Mouse (Mus musculus): ENCODE measurements around the gene Arl13b. TPM values are rescaled to one million over a fixed set of nuclear protein-coding genes. Genes with fewer than 3 reads are reported as not detected.

The Arl13b gene
- polyA plus RNA-seq, 1 experiment from 2014 or later, result 11.4 TPM

DNA sequence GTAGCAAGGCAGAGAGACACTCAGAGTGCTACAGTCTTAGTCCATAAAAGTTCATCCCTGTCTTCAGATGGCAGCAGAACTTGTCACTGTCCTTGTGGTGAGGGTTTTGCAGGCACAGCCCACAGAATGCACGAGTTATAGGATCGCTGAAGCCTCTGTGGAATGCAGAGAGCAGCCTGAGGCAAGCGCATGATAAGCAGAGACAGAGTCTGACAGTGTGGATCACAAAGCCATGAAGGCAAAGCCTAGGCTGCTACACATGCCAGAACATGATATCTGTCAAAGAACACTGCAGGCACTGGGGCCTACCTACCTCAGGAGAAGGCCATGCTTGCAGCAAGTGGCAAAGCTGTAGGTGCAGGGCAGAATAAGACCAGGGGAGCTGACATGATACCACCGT is 47.4 kb downstream of the Arl13b start:
- 87% methylated on average over 4 of the region's 4 CpGs for WGBS
- H3K4me3 ChIP-seq (ENCODE audit: low read length), result no peak overlapping the region
- H3K9me3 ChIP-seq (ENCODE audit: control insufficient read depth, low read length), result no peaks in the 10 kb centered on the region
- H3K4me1 ChIP-seq (ENCODE audit: control insufficient read depth, insufficient read depth, low read length), result no peaks in the 10 kb centered on the region
- H3K36me3 ChIP-seq (ENCODE audit: control insufficient read depth, insufficient read depth, low read length), result no peaks in the 10 kb centered on the region
- H3K9ac ChIP-seq (ENCODE audit: low read depth, low read length), result no peak overlapping the region
- H3K27me3 ChIP-seq (replicated peaks; ENCODE audit: control insufficient read depth, insufficient read depth, low read length), result no peaks in the 10 kb centered on the region
- no peak overlapping the region for H3K4me2 ChIP-seq (ENCODE audit: low read depth, low read length)
- no peak overlapping the region for H3K27ac ChIP-seq (ENCODE audit: low read length)
- ATAC-seq, result no peak

DNA sequence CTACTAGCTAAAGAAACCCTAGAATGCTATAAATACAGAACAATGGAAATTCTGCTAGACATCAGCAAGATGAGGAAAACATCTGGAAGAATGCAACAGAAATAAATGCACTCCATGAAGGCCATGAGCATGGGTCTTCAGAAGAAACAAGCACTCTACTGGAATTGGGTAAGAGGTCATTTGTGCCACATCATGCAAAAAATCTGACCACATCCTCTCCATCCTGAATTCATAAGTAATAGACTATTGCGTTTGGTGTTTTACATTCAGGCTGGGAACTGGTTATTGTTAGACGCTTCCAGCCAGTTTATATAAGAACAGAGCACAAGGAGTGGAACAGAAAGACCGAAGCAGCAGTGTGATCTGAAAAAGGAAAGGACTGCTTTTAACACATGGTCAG is 48.0 kb downstream of the Arl13b start:
- Histone ChIP-seq H3K4me3 (ENCODE audit: low read length) (no peak overlapping the region), H3K9me3 (ENCODE audit: control insufficient read depth, low read length) (no peaks in the 10 kb centered on the region), H3K27ac (ENCODE audit: low read length) (no peak overlapping the region), H3K4me2 (ENCODE audit: low read depth, low read length) (no peak overlapping the region), H3K36me3 (ENCODE audit: control insufficient read depth, insufficient read depth, low read length) (no peaks in the 10 kb centered on the region), H3K9ac (ENCODE audit: low read depth, low read length) (no peak overlapping the region), H3K4me1 (ENCODE audit: control insufficient read depth, insufficient read depth, low read length) (no peaks in the 10 kb centered on the region), H3K27me3 (replicated peaks; ENCODE audit: control insufficient read depth, insufficient read depth, low read length) (no peaks in the 10 kb centered on the region)
- ATAC-seq, result no peak
- 91% methylated on average over 3 of the region's 3 CpGs for WGBS

DNA sequence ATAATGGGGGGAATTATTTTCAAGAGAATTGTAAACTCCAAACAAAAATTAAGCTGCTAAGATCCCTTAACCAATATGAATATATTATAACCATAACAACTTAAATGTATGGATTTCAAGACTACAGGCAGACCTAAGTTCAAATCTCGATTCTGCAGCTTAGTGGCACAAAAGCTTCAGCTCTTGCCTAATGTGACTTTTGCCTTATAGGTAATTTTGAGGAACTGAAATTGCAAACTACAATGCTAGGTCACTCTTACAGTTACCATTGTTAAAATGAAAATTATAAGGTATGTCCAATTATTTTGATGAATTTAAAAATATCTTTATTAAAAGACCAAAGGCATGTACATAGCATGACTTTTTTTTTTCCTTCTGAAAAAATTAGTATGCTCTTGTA is 50.2 kb downstream of the Arl13b start:
- Histone ChIP-seq H3K27me3 (replicated peaks; ENCODE audit: control insufficient read depth, insufficient read depth, low read length) (no peaks in the 10 kb centered on the region), H3K36me3 (ENCODE audit: control insufficient read depth, insufficient read depth, low read length) (no peaks in the 10 kb centered on the region), H3K4me3 (ENCODE audit: low read length) (no peak overlapping the region), H3K9ac (ENCODE audit: low read depth, low read length) (no peak overlapping the region), H3K27ac (ENCODE audit: low read length) (no peak overlapping the region), H3K4me2 (ENCODE audit: low read depth, low read length) (no peak overlapping the region), H3K9me3 (ENCODE audit: control insufficient read depth, low read length) (no peaks in the 10 kb centered on the region), H3K4me1 (ENCODE audit: control insufficient read depth, insufficient read depth, low read length) (no peaks in the 10 kb centered on the region)
- 70% methylated on average over 1 of the region's 1 CpGs for WGBS
- no peak for ATAC-seq

DNA sequence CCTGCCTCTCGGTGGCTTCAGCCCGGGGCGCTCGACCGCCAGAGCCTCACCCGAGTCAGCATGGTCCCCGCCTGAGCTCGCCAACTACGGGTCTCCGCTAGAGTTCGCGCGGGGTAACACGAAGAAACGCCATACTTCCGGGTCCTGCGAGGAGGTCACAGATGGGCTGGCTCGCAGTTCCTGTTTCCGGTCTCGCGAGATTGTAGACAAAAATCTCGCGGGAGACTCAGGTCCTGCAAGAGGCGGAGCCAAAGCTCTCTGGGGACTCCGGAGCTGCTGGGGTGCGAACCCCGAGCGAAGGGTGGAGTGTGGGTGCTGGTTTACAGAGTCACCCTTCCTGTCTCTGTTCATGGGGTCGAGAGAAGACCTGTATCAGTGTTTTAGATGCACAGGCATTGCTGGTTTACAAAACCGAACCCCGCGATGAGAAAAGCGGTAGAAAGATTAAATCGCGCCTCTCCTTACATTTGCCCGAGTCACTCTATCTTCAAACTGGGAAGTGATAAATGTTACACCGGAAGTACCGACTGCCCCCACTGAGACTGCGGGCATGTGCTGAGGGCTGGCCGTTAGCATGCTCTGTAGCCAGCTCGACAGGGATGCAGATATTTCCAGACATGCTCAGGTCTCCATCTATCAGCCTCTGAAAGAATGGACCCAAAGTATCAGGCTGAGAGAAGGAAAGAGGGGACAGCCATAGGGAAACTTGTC is 60.1 kb downstream of the Arl13b start, which contains the start of gene Nsun3:
Gene Nsun3, minus strand, starts transcription at position 198 of the 711 bp plus-strand sequence.
- peaks cover 7% of the 10 kb centered on the region for H3K4me1 ChIP-seq (ENCODE audit: control insufficient read depth, insufficient read depth, low read length)
- no peaks in the 10 kb centered on the region for H3K36me3 ChIP-seq (ENCODE audit: control insufficient read depth, insufficient read depth, low read length)
- peak within 1 kb of the TSS; percentile 73 for H3K4me2 ChIP-seq (ENCODE audit: low read depth, low read length)
- H3K27me3 ChIP-seq (replicated peaks; ENCODE audit: control insufficient read depth, insufficient read depth, low read length), result no peaks in the 10 kb centered on the region
- peak within 1 kb of the TSS; percentile 80 for H3K9ac ChIP-seq (ENCODE audit: low read depth, low read length)
- ATAC-seq, result peak; percentile 99
- WGBS, result 1% methylated on average over 41 of the region's 41 CpGs
- H3K9me3 ChIP-seq (ENCODE audit: control insufficient read depth, low read length), result no peaks in the 10 kb centered on the region
- H3K4me3 ChIP-seq (ENCODE audit: low read length), result peak within 1 kb of the TSS; percentile 61
- peak within 1 kb of the TSS; percentile 83 for H3K27ac ChIP-seq (ENCODE audit: low read length)

DNA sequence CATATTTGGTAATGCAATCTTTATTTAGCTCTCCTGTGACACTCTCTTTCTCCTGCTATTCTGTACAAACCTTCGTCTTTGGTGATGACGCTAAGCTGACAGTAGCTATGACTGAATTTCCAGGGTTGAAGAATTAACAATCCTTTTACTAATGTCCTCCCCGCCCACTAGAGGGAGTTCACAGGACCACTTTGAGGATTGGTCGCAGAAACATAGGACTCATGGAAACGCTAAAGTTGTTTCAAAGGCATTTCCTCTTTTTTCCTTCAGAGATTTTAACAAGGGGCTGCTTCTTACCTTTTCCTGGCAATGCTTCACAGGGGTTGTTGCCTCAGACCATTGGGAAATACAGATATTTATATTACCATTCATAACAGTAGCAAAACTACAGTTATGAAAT is 64.6 kb downstream of the Arl13b start:
- no peak for ATAC-seq
- Histone ChIP-seq H3K9ac (ENCODE audit: low read depth, low read length) (no peak overlapping the region), H3K27ac (ENCODE audit: low read length) (no peak overlapping the region), H3K4me2 (ENCODE audit: low read depth, low read length) (no peak overlapping the region), H3K4me3 (ENCODE audit: low read length) (no peak overlapping the region), H3K36me3 (ENCODE audit: control insufficient read depth, insufficient read depth, low read length) (no peaks in the 10 kb centered on the region), H3K27me3 (replicated peaks; ENCODE audit: control insufficient read depth, insufficient read depth, low read length) (no peaks in the 10 kb centered on the region), H3K9me3 (ENCODE audit: control insufficient read depth, low read length) (no peaks in the 10 kb centered on the region), H3K4me1 (ENCODE audit: control insufficient read depth, insufficient read depth, low read length) (peaks cover 7% of the 10 kb centered on the region)
- WGBS, result 52% methylated on average over 5 of the region's 5 CpGs

DNA sequence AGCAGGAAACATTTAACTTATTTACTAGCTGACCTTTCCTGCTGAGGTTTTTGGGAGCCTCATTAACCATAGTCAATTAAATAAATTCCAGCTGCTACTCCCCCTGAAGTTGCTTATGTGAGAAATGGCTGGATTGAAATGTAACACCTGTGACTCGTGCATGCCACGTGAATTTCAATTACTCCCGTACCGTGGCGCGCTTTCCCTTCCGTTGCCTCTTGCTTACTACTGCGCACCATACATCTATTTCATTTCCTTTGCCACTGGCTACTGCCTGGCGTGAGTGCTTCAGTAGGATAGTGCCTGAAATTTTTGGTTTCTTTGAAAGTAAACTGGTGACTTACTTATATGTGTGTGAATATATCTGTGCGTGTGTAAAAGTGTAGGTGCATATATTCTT is 68.6 kb downstream of the Arl13b start:
- no peak overlapping the region for H3K4me3 ChIP-seq (ENCODE audit: low read length)
- H3K36me3 ChIP-seq (ENCODE audit: control insufficient read depth, insufficient read depth, low read length), result no peaks in the 10 kb centered on the region
- no peak overlapping the region for H3K9ac ChIP-seq (ENCODE audit: low read depth, low read length)
- H3K4me1 ChIP-seq (ENCODE audit: control insufficient read depth, insufficient read depth, low read length), result no peaks in the 10 kb centered on the region
- no peak overlapping the region for H3K4me2 ChIP-seq (ENCODE audit: low read depth, low read length)
- H3K27ac ChIP-seq (ENCODE audit: low read length), result no peak overlapping the region
- no peaks in the 10 kb centered on the region for H3K9me3 ChIP-seq (ENCODE audit: control insufficient read depth, low read length)
- WGBS, result 82% methylated on average over 10 of the region's 10 CpGs
- H3K27me3 ChIP-seq (replicated peaks; ENCODE audit: control insufficient read depth, insufficient read depth, low read length), result no peaks in the 10 kb centered on the region
- ATAC-seq, result no peak

DNA sequence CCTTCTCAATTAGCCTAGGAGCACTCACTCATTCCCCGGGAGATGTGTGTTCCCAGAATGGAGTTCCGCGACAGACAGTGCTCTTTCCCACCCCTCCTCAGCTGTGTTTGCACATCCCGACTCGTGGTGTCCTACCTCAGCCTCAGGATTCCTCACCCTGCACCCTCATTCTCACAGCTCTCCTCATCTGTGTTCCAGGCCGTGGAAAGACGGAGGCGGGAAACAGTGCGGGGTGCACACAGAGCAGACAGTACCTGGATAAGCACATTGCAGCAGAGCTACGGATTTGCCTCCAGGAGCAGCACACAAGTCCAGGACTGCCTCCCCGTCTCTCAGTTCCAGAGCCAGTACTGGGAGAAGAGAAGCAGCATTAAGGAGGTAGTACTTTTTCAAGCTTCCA is 70.8 kb downstream of the Arl13b start:
- WGBS, result 80% methylated on average over 11 of the region's 11 CpGs
- no peaks in the 10 kb centered on the region for H3K9me3 ChIP-seq (ENCODE audit: control insufficient read depth, low read length)
- H3K27ac ChIP-seq (ENCODE audit: low read length), result no peak overlapping the region
- no peaks in the 10 kb centered on the region for H3K4me1 ChIP-seq (ENCODE audit: control insufficient read depth, insufficient read depth, low read length)
- no peaks in the 10 kb centered on the region for H3K36me3 ChIP-seq (ENCODE audit: control insufficient read depth, insufficient read depth, low read length)
- no peaks in the 10 kb centered on the region for H3K27me3 ChIP-seq (replicated peaks; ENCODE audit: control insufficient read depth, insufficient read depth, low read length)
- H3K9ac ChIP-seq (ENCODE audit: low read depth, low read length), result no peak overlapping the region
- H3K4me2 ChIP-seq (ENCODE audit: low read depth, low read length), result no peak overlapping the region
- H3K4me3 ChIP-seq (ENCODE audit: low read length), result no peak overlapping the region
- no peak for ATAC-seq

DNA sequence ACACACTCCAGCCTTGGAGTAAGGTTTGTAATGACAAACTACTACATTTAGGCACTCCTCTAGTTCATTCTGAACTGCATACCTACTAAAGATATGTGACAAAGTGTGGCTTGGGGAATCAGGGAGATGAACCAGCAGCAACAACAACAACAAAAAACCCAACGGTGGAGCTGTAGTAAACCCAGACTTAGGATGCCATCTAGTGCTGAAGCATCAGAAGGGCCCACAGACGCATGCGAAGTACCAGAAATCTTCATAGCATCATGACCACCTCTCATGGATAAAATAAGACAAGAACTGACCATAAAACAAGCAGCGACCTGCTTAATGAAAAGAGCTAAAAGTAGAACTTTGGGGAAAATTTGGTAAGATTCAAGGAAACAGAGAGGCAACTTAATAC is 73.4 kb downstream of the Arl13b start:
- Histone ChIP-seq H3K4me2 (ENCODE audit: low read depth, low read length) (no peak overlapping the region), H3K27me3 (replicated peaks; ENCODE audit: control insufficient read depth, insufficient read depth, low read length) (no peaks in the 10 kb centered on the region), H3K36me3 (ENCODE audit: control insufficient read depth, insufficient read depth, low read length) (no peaks in the 10 kb centered on the region), H3K4me3 (ENCODE audit: low read length) (no peak overlapping the region), H3K27ac (ENCODE audit: low read length) (no peak overlapping the region), H3K4me1 (ENCODE audit: control insufficient read depth, insufficient read depth, low read length) (no peaks in the 10 kb centered on the region), H3K9me3 (ENCODE audit: control insufficient read depth, low read length) (no peaks in the 10 kb centered on the region), H3K9ac (ENCODE audit: low read depth, low read length) (no peak overlapping the region)
- 81% methylated on average over 4 of the region's 4 CpGs for WGBS
- no peak for ATAC-seq

DNA sequence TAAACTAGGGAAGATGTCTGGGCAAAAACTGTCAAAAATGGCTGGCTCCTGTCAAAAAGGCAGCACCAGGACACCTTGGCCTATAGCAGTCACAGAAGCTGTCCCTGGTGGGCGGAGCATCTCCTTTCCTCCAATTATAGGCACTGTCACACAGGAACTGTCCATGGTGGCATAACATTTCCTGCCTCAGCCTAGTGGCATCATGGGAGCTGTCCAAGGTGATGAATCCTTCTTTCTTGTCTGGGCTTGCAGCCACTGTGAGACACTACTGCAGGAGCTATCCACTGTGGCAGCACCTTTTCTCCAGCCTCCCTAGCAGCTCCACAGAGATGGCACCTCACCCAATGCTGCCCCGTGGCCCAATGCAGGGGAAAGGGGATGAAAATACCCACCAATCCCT is 88.5 kb downstream of the Arl13b start:
- Histone ChIP-seq H3K4me3 (ENCODE audit: low read length) (no peak overlapping the region), H3K27ac (ENCODE audit: low read length) (no peak overlapping the region), H3K4me2 (ENCODE audit: low read depth, low read length) (no peak overlapping the region), H3K9ac (ENCODE audit: low read depth, low read length) (no peak overlapping the region), H3K27me3 (replicated peaks; ENCODE audit: control insufficient read depth, insufficient read depth, low read length) (no peaks in the 10 kb centered on the region), H3K4me1 (ENCODE audit: control insufficient read depth, insufficient read depth, low read length) (no peaks in the 10 kb centered on the region), H3K36me3 (ENCODE audit: control insufficient read depth, insufficient read depth, low read length) (no peaks in the 10 kb centered on the region), H3K9me3 (ENCODE audit: control insufficient read depth, low read length) (no peaks in the 10 kb centered on the region; the same call in 1 of the 2 replicates)
- ATAC-seq, result peak; percentile 25
- WGBS, result 93% methylated on average over 2 of the region's 2 CpGs

DNA sequence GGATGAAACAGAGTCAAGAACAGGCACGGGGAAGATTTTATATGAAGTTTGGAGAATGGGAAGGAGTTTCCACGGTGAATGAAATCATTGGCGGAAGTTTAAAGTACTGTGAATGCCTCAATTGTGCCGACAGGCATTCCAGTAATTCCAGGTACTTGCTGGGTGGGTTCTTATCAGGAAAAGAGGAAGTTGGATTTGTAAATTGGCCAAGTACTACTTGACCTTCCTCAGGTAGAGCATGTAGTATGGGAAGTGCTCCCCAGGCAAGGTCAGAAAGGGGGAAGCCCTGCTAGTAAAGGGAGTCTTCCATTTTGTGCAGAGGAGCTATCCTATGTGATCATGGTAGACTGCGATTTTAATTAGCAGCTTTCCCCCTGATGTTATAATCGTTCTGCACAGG is 91.5 kb downstream of the Arl13b start:
- no peaks in the 10 kb centered on the region for H3K4me1 ChIP-seq (ENCODE audit: control insufficient read depth, insufficient read depth, low read length)
- H3K36me3 ChIP-seq (ENCODE audit: control insufficient read depth, insufficient read depth, low read length), result no peaks in the 10 kb centered on the region
- no peak overlapping the region for H3K9ac ChIP-seq (ENCODE audit: low read depth, low read length)
- no peak overlapping the region for H3K4me3 ChIP-seq (ENCODE audit: low read length)
- H3K9me3 ChIP-seq (ENCODE audit: control insufficient read depth, low read length), result no peaks in the 10 kb centered on the region; the same call in 1 of the 2 replicates
- no peak for ATAC-seq
- no peak overlapping the region for H3K27ac ChIP-seq (ENCODE audit: low read length)
- no peak overlapping the region for H3K4me2 ChIP-seq (ENCODE audit: low read depth, low read length)
- H3K27me3 ChIP-seq (replicated peaks; ENCODE audit: control insufficient read depth, insufficient read depth, low read length), result no peaks in the 10 kb centered on the region
- WGBS, result 84% methylated on average over 6 of the region's 6 CpGs

Data from intestine, embryonic 16.5 days (tissue).